Mouse (Mus musculus) lung, postnatal 25 days (tissue): ENCODE results near the gene Nup133.

Experiments used
- DNase-seq: peaks from one replicate; pipeline ENCODE4 v3.0.0; 2022; ENCODE audit warnings: low spot score

Nup133 gene

GRCm38 (mm10) chr8:123887956-123888355 lies 61.1 kb downstream of the Nup133 start:
- DNase-seq: no peak

DNA sequence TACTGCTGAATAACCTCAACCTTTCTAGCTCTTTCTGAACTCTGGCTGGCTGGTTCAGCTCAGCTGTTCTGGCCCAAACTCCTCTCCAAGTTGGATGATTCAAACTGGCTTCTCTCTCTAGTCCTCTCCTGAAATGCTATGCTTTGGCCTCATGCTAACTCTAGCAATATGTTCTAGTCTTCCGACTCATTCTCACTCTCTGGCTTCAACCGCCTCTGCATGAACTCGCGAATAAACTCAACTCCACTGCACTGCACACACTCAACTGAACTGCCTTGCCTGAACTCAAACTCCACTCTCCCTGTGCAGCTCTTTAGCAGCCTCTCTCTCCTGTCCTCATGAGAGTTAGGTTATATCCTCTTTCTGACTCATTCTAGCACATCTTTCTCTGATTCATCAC lies 61.9 kb downstream of the Nup133 start:
- DNase-seq: no peak

DNA sequence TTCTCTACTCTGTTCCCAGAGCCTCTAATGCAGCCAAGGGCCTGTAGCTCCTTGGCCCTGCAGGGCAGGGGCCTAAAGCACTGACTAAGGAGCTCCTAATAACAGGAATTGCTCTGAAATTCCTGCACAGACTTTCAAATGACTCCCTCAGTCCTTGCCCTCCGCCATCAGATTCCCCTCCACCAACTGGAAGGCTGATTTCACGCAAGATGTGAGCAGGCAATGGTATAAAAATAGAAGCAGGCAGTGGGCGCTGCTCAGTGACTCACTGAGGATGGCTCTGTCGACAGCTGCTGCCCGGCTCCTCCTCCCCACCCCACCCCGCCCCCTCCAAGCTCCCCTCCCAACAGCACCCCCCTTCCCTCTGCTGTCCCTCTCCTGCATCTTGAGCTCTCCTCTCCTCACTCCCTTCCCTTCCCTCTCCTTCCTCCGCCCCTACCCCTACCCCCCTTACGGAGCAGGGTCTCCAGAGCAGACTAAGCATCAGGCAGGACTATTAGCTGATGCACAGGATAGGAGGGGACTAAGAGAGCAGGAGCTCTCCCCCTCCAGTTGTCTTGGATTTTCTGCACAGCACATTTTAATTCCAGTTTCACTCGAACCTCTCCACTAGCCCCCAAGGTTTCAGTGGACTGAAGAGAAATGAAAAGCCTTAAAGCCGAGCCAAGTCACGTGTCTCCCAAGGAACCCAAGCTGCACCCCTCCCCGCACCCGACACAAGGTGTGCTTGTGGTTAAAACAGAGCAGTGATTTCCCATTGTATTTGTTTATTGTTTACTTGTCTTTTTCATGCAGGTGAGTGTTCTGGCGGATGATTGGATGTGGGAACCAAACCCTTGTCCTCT lies 64.1 kb downstream of the Nup133 start:
- DNase-seq: no peak

- no peak for DNase-seq
Measured at GRCm38 (mm10) chr8:123883094-123883493, 66.0 kb downstream of the Nup133 start.

DNA sequence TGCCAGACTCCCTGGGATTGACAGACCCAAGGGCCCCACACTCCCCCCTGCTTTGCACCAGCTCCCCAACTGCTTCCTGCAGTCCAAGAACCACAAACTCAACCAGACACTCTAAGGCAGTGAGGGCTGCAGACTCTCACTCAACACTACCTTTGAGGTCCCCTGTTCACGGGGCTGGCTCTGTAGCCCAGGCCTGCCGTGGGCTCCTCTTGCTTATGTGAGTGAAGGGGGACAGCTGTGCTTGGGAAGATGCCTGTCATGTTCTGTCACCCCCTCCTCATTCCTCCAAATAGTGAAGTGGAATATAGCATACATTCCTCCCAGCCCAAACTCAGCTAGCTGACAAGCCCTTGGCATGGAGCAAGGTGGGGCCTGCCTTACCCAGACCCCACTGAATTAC lies 66.7 kb downstream of the Nup133 start:
- no peak for DNase-seq

GRCm38 (mm10) chr8:123880821-123881350 lies 68.2 kb downstream of the Nup133 start:
- DNase-seq: no peak

DNA sequence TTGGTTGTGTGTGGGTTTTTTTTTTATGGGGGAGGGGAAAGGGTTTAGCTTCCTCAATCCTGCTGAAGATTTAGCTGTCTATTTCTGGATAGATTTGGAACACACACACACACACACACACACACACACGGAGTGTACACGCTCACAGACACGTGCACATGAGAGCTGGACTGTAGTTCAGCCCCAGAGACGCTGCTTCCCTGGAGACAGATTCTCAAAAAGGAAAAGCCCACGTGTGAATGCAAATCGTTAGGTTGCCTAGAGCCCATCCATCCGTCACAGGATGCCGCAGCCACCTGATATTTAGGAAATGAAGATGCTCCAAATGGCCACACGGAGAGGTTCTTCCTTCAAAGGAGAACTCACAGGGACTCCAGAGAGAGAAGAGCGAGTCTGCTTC lies 68.8 kb downstream of the Nup133 start:
- DNase-seq: no peak

GRCm38 (mm10) chr8:123877865-123878264 lies 71.2 kb downstream of the Nup133 start:
- DNase-seq: no peak

GRCm38 (mm10) chr8:123874324-123874723 lies 74.7 kb downstream of the Nup133 start:
- no peak for DNase-seq

- no peak for DNase-seq
Measured at GRCm38 (mm10) chr8:123873364-123873763, 75.7 kb downstream of the Nup133 start.

DNA sequence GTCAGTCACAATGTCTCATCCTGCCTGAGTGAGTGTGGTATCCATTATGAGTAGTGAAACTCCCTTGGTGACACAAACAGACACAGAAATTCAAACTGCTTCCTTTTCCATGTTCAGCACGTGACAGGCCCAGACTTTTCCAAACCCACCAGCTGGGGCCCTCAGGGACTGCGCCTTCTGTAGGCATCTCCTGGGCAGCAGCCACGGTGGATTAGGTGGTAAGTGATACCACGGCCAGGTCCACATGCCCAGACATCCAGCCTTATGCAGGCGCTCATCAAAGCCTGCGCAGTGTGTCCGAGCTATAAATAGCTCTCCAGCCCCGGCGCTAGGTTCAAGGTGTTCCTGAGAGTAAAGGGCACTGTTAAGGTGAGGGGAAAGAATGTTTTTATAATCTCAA lies 77.0 kb downstream of the Nup133 start:
- no peak for DNase-seq

GRCm38 (mm10) chr8:123866971-123867370 lies 82.1 kb downstream of the Nup133 start:
- DNase-seq: no peak

DNA sequence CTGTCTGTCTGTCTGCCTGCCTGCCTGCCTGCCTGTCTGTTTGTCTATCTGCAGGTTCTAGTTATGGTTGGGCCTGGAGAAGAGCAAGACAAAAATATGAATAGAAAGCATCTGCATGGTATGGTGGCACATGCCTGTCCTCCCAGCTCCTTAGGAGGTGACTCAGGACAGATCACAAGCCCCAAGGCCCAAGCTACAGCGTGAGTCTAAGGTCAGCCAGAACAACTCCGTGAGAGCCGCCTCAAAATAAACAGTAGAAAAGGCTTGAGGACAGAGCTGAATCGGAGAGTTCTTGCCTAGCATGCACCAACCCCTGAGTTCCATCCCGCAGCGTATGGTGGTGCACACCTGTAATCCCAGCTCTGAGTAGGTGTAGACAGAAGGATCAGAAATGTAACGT lies 83.3 kb downstream of the Nup133 start:
- no peak for DNase-seq

DNA sequence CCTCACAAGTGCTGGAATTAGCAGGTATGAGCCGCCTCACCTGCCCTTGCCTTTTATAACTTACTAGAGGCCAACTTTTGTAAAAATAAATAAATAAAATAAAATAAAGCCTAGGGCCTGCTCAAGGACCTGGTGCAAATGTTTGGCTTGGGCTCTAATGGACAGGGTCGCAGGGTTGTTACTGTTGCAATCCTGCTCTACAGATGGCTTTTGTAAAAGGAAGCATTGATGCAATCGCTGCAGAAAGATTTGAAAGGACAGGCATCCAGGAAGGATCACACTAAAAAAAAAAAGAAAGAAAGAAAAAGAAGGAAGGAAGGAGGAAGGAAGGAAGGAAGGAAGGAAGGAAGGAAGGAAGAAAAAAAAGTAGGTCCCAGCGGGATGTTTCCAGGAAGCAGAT lies 88.7 kb downstream of the Nup133 start:
- DNase-seq: no peak

DNA sequence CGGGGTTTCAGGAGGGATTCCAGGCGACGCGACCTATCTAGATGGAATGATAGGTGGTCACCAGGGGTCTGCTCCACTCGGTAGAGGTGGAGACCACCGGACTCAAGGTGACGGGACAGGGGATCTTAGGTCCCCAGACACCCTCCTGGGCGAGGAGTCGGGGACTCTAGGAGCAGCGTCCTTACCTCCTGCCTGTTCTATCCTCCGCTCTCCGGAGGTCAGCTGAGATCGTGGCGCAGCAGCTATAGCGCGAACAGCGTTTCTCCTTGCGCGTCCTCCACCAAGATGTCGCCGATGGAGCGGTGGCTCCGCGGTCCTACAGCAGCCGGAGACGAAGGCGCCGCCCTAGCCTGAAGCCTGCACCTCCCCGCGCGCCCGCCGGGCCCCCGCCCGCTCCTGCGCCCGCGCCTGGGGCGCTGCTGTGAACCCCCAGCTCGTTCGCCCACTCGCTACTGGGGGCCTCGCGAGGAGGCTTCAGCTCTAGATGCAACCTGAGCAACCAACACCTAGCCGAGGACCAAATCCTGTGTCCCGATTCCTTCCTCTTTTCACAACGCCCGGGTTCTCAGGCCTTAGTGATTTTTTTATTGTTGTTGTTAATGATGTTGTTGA lies 89.3 kb downstream of the Nup133 start, which contains the start of gene Ccsap:
Gene Ccsap (minus strand): TSS at position 562 of the 612 bp plus-strand sequence.
- DNase-seq: peak; percentile 14

- peak; percentile 91 for DNase-seq
Measured at GRCm38 (mm10) chr8:123858941-123859647, 90.0 kb downstream of the Nup133 start.

DNA sequence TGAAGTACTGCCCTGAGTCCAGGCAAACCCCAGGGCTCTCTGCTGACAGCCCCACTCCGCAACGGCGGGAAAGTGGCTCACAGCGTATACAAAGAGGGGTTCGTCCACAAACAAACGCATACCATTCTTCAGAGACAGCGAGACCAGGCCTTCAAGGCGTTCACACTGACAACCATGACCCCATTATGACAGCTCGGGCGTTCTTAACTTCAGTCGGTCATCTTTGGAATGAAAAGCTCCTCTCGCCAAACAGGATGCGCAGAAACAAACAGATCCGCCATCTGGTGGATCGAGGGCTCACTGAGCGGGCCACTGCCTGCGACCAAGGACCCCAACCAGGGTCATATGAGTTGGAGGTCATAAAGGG lies 90.5 kb downstream of the Nup133 start:
- DNase-seq: peak; percentile 1

DNA sequence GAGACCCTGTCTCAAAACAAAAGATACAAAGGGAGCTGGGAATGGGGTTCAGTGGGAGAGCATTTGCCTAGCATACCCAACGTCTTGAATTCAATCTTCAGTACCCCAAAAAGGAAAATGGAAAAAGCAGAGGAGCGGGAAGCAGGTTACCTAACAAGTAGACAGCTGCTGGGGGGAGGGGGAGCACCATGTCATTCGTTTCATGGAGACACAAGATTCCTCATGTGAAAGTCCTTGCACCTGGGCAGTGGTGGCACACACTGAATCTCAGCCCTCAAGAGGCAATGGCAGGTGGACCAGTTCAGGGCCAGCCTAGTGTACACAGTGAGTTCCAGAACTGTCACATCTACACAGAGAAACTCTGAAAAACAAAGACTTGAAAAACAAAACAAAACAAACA lies 91.7 kb downstream of the Nup133 start:
- no peak for DNase-seq

- no peak for DNase-seq
Measured at GRCm38 (mm10) chr8:123854733-123855475, 94.2 kb downstream of the Nup133 start.

DNA sequence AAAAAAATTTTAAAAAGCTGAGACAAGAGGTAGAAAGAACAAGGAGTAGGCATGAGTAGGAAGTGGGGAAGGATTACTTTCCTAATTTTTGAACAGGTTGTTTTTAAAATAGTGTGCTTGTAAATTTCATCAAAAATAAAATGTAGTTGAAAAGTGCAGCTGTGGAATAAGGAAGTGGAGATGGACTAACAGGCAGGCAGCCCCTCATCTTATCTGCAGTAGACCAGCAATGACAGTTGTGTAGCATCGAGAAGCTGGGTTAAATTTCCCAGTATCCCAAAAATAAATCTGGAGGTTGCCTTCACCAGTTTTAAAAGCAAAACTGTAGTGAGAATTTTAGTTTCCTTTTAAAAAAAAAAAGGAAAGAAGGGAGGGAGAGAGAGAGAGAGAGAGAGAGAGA lies 94.8 kb downstream of the Nup133 start:
- DNase-seq: no peak

GRCm38 (mm10) chr8:123851590-123851989 lies 97.5 kb downstream of the Nup133 start:
- no peak for DNase-seq

GRCm38 (mm10) chr8:123849352-123849751 lies 99.7 kb downstream of the Nup133 start:
- DNase-seq: no peak
